Mouse (Mus musculus) urinary bladder, postnatal 36 days (tissue): Measurements from ENCODE around the gene Gabrb1.
"Not testable (repeated sequence)": the region's sequence is repeated elsewhere in the genome, so short reads cannot be mapped to it uniquely, and the experiment has no call there.

Source experiments
- DNase-seq, 2 experiments: peaks; one replicate each; pipeline ENCODE4 v3.0.0; 2022; ENCODE audit warnings: low spot score in 2 of 2, mixed read lengths in 1 of 2

Gabrb1 gene

DNA sequence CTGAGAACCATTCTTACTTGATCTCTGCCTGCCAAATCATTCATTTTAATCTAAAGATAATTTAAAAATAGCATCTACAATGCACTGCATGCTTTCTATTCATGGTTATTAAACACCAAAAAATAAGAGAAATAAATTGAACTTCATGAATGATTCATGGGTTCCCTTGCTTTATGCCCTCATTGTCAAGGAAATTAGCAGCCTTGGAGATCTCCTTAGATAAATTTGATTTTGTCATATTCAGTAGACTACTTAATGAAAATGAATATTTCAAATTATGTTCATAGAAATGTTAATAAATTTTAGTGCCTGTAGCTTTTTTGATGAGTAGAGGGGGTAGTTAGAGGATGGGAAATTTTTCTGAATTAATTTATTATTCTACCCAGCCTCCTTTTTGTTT, 379.0 kb downstream of the Gabrb1 start:
- DNase-seq, result no peak

DNA sequence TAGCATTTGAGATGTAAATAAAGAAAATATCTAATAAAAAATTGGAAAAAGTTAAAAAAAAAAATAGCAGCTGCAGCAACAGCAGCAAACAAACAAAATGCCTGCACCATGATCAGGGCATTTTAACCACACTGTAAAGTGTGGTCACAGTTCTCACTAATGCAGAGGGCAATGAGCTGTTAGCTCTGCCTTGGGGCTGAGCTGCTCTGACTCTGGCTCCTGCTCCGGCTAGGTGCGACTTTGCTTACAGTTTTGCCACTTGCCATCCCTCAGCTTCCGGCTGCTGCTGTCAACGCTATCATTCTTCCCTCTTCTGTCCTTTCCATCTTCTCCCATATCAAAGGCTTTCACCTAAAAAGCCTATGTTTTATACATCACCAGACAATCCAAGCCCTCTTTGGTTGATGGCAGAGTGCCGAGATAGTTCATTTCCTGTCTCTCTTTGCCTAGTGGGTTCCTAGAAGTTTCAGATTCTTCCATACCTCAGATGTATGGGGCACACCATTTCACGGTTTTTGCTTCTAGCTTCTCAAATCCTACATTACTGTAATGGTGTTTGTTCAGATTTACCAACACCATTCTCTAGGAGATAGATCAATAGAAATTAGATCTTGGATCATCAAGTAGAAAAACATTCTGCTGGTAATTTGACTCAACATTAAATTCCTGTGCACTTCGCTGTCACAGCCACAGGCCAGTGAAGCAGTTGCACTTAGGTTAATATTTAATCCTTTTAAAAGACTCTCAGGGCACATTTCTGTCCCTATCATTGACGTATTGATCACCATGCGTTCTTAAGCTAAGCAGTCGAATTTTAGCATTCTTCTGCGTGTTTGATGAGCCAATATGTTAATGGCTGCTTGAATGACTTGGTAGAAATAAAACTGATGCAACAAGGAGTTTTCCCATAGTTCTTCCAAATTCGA, 385.6 kb downstream of the Gabrb1 start:
- DNase-seq, result no peak

DNA sequence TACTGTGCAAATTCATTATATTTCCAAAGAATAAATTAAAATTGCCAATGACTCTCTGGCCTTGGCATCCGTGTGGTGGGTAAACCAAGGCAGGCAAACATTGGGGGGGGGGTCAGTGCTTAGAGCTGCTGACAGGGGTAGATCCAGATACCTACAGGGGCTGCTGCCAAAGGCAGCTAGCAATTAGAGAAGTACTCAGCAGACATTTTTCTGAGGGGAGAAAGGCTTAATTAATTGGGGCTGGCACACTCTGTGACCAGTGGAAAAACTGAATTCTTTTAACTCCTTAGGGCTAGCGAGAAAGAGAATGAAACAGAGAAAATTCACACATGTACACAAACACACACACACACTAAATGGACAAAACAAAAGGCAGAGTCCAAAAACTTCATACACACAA, 388.3 kb downstream of the Gabrb1 start:
- no peak for DNase-seq

GRCm38 (mm10) chr5:72064079-72064478, 406.2 kb downstream of the Gabrb1 start:
- no peak for DNase-seq

- no peak for DNase-seq
Observed at GRCm38 (mm10) chr5:72068826-72069225, 410.9 kb downstream of the Gabrb1 start.

GRCm38 (mm10) chr5:72069398-72069797, 411.5 kb downstream of the Gabrb1 start:
- not testable (repeated sequence) for DNase-seq

- no peak for DNase-seq
Observed at GRCm38 (mm10) chr5:72076781-72077180, 418.9 kb downstream of the Gabrb1 start.

GRCm38 (mm10) chr5:72086518-72086917, 428.6 kb downstream of the Gabrb1 start:
- no peak for DNase-seq

- no peak for DNase-seq
Observed at GRCm38 (mm10) chr5:72094582-72094981, 436.7 kb downstream of the Gabrb1 start.

DNA sequence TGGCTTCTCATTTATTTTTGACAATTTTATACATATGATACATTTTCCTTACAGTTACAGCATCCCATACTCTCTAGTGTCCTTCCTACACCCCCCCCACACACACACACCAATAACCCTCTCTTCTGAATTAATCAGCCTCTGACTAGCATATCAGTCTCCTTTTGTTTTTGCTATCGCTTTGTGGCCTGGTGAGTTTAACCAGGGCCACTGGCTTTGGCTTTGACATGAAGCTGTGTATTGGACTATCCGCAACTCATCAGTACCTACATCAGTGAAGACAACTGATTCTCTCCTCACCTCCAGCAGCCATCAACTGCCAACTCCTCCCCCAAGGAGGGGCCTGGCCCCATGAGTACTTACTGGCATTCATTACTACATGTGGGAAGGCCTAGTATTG, 437.1 kb downstream of the Gabrb1 start:
- no peak for DNase-seq

- DNase-seq, result no peak
Observed at GRCm38 (mm10) chr5:72104274-72104921, 446.5 kb downstream of the Gabrb1 start.

DNA sequence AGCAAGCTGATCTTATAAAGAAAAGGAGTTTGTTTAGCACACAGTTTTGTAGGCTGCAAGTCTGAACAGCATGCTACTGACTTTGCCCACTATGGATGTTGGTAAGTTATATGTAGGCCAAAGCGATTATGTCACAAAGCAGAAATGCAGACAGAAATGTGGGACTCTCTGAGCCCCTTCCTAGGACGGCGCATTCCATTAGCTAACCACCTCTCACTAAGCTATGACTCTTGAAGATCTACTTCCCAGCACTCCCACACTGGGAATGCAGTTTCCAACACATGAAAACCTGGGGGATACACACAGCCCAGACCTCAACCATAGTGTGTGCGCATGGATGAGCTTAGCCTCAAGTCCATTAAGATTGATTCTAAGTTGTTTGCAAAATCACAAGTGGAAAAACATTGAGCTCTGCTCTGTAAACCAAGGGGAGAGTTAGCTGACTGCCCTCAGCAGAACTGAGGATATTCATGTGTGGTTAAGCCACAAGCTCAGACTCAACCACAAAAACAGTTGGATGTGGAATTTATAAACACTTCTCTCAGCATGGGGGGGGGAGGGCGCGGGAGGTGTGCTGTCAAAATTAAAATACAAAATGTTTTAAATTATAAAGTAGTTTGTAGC, 464.6 kb downstream of the Gabrb1 start:
- DNase-seq, result no peak

GRCm38 (mm10) chr5:72126681-72127080, 468.8 kb downstream of the Gabrb1 start:
- no peak for DNase-seq

GRCm38 (mm10) chr5:72133906-72134305, 476.0 kb downstream of the Gabrb1 start:
- no peak for DNase-seq

GRCm38 (mm10) chr5:72138256-72138655, 480.3 kb downstream of the Gabrb1 start:
- DNase-seq, result no peak

DNA sequence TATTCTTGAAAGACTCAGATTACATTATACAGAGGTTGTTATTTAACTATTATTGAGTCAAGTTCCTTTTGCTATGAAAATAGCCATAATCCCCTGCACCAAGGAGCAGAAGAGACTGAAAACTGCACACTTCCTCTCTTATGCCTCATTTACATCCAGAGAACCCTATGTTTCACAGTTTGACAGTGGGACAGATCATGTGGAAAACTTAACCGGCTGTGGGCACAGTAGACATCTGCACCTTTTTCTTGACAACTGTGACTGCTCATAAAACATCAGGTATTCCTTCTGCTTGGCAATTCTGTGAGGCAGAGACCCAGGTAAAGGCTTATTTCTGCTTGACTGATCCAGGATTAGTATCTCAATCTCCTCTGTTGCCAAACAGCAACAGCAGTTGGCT, 481.7 kb downstream of the Gabrb1 start:
- DNase-seq, result no peak

- no peak for DNase-seq
Observed at GRCm38 (mm10) chr5:72148679-72149078, 490.8 kb downstream of the Gabrb1 start.

- DNase-seq, result no peak
Observed at GRCm38 (mm10) chr5:72150870-72151269, 493.0 kb downstream of the Gabrb1 start.

- not testable (repeated sequence) for DNase-seq
Observed at GRCm38 (mm10) chr5:72155686-72156085, 497.8 kb downstream of the Gabrb1 start.

DNA sequence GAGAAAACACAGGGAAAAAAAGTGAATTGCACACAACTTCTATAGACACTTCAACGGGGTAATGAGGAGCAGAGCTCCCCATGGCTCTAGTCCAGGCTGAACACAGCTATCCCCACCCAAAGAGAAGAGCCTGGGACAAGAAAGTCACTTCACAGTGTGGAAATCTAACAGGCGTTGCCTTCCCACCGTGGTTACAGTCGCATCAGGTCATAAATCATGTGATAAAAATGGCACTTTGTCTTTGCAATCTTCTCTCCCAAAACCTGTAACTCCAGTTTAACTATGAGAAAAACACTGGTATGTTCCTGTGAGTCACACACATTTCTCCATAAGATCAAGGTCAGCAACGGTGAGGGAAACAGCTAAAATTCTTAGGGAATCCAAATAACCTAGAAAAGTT, 498.7 kb downstream of the Gabrb1 start:
- no peak for DNase-seq

- no peak for DNase-seq
Observed at GRCm38 (mm10) chr5:72158667-72159066, 500.8 kb downstream of the Gabrb1 start.

DNA sequence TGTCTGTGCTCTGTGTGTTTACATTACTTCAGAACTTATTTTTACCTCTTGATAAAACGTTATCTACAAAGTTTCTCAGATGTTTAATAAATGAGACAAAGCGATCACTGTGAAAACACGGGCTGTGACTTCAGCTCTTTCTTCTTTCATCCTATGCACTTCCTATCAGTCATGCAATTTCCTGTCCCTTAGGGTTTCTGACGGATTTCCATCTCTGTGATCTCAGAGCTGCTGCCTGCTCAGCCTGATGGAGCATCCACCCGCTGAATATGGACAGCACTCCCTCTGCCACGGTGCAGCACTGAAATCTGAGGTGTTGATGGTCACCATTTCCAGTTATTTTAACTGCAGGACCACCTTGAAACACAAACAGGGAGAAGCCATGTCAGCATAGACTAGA, 501.6 kb downstream of the Gabrb1 start:
- no peak for DNase-seq
